Mouse (Mus musculus) bone marrow macrophage, adult 2 months (primary cell): ENCODE measurements around the gene Elovl4. TPM values are rescaled to one million over a fixed set of nuclear protein-coding genes. Genes with fewer than 3 reads are reported as not detected.

ENCODE experiments used
- H3K27ac ChIP-seq: 2 replicates; pipeline ENCODE4 v1.5.1; 2012; ENCODE audit warnings: low read depth, low read length; ENCODE audit not compliant: insufficient read depth
- H3K4me1 ChIP-seq: 2 replicates; pipeline ENCODE4 v1.6.1; 2012; ENCODE audit warnings: low read length; ENCODE audit not compliant: control insufficient read depth, insufficient read depth
- H3K4me3 ChIP-seq: 2 replicates; pipeline ENCODE4 v1.5.1; 2012; ENCODE audit warnings: mild to moderate bottlenecking, low read length, moderate library complexity; ENCODE audit not compliant: insufficient read depth
- CTCF ChIP-seq: IDR thresholded peaks from 2 replicates; pipeline ENCODE4 v1.5.1; 2012; ENCODE audit warnings: low read depth, mild to moderate bottlenecking, low read length, moderate library complexity
- POLR2A ChIP-seq: IDR thresholded peaks from 2 replicates; pipeline ENCODE4 v1.6.1; 2012; ENCODE audit warnings: mild to moderate bottlenecking, low read depth, low read length, borderline replicate concordance
- polyA plus RNA-seq: library from polyadenylated mRNA; stranded (reverse); fragments of >200 nt; gene quantifications from 2 replicates; pipeline ENCODE4 v1.2.4, GENCODE M21; 2012; ENCODE audit not compliant: missing spikeins, insufficient read depth, insufficient read length

Elovl4 gene
- polyA plus RNA-seq, 1 experiment, result not detected

DNA sequence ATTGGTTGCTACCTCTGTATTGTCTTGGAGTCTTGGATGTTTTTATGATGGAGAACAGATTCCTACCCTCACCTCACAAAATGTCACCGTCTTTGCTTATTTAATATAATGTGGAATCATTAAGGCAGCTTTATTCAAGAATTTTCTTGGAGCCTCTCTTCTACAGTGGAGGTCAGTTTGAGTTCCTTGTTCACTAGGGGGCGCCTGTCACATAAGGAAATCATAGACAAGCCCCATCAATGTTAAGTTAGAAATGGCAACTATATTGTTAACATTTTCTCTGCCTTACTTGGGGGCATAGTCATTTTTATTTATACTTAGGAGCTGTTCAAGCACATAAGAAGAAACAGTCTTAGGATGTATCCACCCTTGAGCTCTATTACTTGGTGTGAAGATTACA lies 1.5 kb upstream of the Elovl4 start:
- Histone ChIP-seq H3K4me1 (peaks cover 2% of the 10 kb centered on the region; the same call in 1 of the 2 replicates), H3K4me3 (no peak overlapping the region), H3K27ac (no peak overlapping the region)
- TF ChIP-seq POLR2A, result no peak
- TF ChIP-seq CTCF, result no peak

DNA sequence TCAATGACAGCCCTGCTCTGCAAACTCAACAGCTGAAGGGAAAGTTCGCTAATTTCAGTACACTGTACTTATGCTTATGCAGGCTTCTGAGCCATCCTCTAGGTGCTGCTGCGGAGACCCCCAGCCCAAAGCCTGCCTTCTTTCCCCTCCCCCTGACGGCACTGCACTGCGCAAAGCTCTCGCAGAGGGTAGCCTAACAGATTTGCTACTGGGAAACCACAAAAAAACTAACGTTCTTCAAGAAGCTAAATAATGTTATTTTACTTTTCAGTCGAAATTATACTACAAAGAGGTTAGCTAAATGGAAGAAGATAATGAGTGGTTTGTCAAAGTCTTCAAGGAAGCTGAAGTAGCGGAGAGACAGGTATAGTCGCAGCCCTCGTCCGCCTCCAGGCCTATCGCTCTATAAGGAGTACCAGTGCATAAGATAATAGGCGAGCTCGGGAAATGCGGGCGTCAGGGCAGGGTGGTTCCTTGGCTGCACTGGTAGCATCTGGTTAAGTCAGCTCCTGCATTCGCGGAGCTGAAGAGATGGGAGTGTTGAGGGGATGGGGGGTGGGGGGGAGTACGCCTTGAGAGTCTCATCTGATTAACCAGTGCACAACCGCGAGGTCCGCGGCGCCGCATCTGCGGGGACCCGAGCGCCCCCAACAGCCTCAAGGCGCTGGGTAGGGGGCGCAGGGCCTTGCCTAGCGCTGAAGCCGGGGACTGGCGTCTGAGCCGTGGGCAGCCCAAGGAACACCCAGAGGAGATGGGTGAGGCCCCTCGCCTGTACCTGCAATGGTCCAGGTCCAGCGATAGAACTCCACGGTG lies 707 bp downstream of the Elovl4 start:
- Histone ChIP-seq H3K4me3 (peak overlapping the region; percentile 56), H3K27ac (no peak overlapping the region), H3K4me1 (peaks cover 2% of the 10 kb centered on the region; the same call in 1 of the 2 replicates)
- TF ChIP-seq CTCF (no peak), POLR2A (no peak)

DNA sequence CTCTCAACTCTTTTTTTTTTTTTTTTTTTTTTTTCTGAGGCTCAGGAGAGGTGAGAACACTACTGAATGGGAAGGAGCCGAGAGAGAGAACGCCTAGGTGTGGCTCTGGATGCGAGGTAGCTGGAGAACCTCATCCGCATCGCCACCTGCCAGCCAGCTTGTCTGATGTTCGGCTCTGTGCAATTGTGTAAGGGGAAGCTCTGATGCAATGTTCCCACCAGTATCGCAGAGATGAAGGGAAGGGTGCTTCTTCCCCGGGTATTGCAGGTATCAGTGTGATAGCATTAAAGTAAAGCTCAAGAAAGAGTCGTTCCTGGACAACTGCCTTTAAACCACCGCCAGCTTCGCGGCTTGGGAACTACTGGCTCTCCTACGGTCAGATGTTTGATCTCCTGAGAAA lies 1.7 kb downstream of the Elovl4 start:
- TF ChIP-seq POLR2A, result no peak
- TF ChIP-seq CTCF, result no peak
- Histone ChIP-seq H3K4me3 (no peak overlapping the region), H3K4me1 (peaks cover 2% of the 10 kb centered on the region; the same call in 1 of the 2 replicates), H3K27ac (no peak overlapping the region)

DNA sequence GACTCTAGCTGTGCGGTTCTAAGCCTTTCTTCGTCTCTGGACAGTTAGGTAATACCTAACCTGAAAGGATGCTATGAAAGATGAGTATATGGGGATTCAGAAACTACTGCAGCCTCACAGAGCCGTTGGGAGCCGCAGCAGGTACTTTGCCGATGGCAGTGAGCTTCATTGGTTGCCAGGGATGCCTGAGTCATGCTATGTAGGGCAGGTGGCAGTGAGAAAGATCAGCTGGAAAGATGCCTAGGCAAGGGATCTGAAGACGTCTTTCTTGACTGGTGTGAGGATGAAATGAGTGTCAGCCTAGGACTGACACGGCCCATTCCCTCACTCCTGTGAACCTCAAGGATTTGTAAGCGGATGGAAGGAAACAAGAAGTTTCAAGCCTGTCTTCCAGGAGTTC lies 8.2 kb downstream of the Elovl4 start:
- TF ChIP-seq CTCF, result no peak
- TF ChIP-seq POLR2A, result no peak
- no peaks in the 10 kb centered on the region for H3K4me1 ChIP-seq
- no peak overlapping the region for H3K27ac ChIP-seq
- no peak overlapping the region for H3K4me3 ChIP-seq

DNA sequence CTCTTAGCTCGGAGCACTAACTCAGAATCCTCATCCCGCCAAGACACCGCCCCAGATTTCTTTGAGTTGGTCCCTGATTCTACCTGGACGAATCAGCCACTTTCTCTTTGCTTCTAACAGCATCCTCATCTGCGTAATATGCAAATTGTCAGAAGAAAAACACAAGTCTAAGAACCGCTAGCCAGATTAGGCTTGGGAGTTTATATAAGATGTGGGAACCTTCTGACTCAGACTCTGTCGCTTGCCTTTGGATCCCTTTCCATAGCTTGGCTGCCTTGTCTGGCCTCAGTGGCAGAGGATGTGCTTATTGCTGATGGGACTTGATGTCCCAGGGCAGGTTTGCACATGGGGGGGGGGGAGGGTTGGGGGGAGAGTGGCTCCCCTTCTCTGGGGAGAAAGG lies 9.2 kb downstream of the Elovl4 start:
- no peak for TF ChIP-seq CTCF
- no peak for TF ChIP-seq POLR2A
- Histone ChIP-seq H3K4me1 (no peaks in the 10 kb centered on the region), H3K4me3 (no peak overlapping the region), H3K27ac (no peak overlapping the region)

DNA sequence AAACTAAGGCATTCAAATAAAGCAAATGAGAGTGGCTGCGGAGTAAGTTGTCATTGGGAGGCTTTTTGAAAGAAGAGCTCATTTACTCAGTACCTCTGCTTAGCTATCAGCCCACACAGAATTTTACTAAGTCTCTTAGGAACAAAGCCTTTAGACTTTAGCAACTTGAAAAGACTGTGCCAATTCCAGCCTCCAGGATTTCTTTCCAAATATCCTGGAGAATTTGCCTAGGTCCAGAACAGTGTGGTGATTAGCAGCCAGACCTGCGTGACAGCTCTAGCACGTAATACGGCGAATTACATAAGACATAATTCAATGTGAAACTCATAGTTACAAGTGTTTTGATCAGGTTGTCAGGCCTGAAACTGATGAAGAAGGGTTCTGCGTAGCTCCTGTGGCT lies 16.8 kb downstream of the Elovl4 start:
- TF ChIP-seq CTCF (no peak), POLR2A (no peak)

DNA sequence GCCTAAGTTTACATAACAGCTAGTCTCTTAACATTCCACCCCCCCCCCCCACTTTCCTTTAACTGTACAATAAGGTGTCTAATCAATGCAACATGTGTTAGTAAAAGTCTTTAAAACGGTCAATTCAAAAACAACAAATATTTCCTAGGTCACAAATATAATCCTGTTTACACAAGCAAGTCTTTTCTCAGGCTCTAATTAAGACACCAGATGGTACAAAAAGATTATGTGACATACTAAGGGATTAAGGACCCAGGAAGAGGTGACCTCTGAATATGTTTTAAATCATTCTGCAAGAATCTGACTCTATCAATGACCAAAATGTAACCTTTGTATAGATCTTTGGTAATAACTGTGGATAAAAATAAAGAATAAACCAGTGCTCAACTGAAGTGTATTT lies 20.6 kb downstream of the Elovl4 start:
- Histone ChIP-seq H3K4me1 (no peaks in the 10 kb centered on the region), H3K27ac (no peak overlapping the region), H3K4me3 (no peak overlapping the region)
- no peak for TF ChIP-seq CTCF
- TF ChIP-seq POLR2A, result no peak

More for the DNA sequence above, 16.8 kb downstream of the Elovl4 start:
- H3K27ac ChIP-seq, result no peak overlapping the region
- H3K4me1 ChIP-seq, result no peaks in the 10 kb centered on the region
- no peak overlapping the region for H3K4me3 ChIP-seq

DNA sequence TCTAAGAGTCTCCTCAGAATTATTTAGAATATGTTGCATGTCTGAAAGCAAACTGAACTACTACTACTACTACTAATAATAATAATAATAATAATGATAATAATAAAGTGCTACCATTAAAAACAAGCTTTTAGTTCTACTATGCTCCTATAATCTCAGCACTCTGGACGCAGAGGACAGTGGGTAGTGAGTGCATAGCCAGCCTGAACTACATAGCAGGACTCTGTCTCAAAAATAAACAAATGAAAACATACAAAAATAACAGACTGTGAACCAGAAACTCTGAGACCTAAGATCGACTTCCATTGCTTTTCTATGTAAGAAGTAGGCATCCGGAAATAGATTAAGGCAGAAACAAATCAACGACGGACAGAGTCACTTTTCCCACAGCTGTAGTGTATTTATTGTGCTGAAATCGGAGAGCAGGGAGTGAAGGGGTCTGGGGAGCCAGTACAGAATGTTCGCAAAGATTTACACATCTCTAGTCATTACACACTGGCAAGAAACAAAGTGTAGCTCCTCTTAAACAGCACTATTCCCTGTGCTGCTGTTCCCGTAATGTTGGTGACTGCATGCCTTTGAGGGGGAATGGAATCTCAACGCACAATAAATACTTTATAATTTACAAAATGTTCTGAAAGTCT lies 27.6 kb downstream of the Elovl4 start:
- Histone ChIP-seq H3K4me3 (no peak overlapping the region), H3K27ac (no peak overlapping the region), H3K4me1 (no peaks in the 10 kb centered on the region)
- TF ChIP-seq CTCF, result no peak

DNA sequence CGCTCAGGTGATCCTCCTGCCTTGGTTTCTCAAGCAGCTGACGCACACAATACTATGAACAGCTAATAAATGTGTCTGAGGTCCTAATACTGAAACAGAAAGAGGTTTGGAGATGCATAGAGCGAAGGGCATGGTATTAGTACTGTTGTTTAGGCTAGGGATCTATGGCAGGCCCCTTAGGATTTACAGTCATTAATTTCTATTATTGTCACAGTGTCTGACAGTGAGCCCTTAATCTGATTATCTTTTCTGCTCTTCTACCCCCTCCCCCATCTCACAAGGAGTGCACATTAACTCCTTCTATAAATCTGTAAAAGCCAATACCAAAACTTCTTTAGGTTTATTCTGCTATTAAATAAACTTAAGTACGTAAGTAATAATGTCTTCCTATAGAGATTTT lies 44.8 kb downstream of the Elovl4 start:
- H3K27ac ChIP-seq, result no peak overlapping the region
- TF ChIP-seq POLR2A, result no peak
- no peak for TF ChIP-seq CTCF
- H3K4me1 ChIP-seq, result no peaks in the 10 kb centered on the region
- no peak overlapping the region for H3K4me3 ChIP-seq

DNA sequence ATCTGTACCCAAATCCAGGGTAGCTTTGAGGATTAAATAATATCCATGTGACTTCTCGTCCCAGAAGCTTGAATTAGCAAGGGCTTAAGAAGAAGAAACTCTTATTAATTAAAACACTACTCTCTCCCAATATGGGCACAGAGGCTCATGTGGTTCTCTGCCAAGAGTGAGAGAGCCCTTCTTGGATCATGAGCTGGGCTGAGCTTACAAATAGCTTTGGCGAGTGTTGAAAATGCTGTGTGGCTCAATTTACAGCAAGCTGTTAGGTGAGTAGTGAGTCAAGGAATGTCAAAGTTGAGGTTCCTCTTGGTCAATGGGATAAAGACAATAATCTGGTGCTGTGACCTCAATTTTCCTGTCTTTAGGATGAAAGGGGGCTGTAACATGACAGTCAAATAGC lies 74.2 kb downstream of the Elovl4 start:
- TF ChIP-seq CTCF (no peak), POLR2A (no peak)
- no peak overlapping the region for H3K4me3 ChIP-seq

More for the DNA sequence above, 74.2 kb downstream of the Elovl4 start:
- Histone ChIP-seq H3K4me1 (peaks cover 5% of the 10 kb centered on the region; the same call in 1 of the 2 replicates), H3K27ac (no peak overlapping the region)
